Mouse (Mus musculus) G1E (cell line): ENCODE measurements around the gene Apol6. TPM values are rescaled to one million over a fixed set of nuclear protein-coding genes. Genes with fewer than 3 reads are reported as not detected.

ENCODE experiments used
- ATAC-seq: 2 replicates; pipeline ENCODE4 v1.8.0; 2016; ENCODE audit warnings: mild to moderate bottlenecking; ENCODE audit not compliant: insufficient number of reproducible peaks, poor library complexity, low FRiP score, severe bottlenecking; ENCODE audit errors: extremely low read depth
- DNase-seq: peaks from one replicate; pipeline ENCODE4 v3.0.0; 2012; ENCODE audit warnings: low spot score
- H3K27me3 ChIP-seq: 2 replicates; pipeline ENCODE4 v1.6.1; 2012; ENCODE audit warnings: mild to moderate bottlenecking, low read length, inconsistent platforms; ENCODE audit not compliant: insufficient read depth
- H3K36me3 ChIP-seq: replicated peaks from 2 replicates; pipeline ENCODE3; 2012; ENCODE audit warnings: mild to moderate bottlenecking, inconsistent platforms
- H3K4me1 ChIP-seq: 2 replicates; pipeline ENCODE4 v1.6.1; 2012; ENCODE audit warnings: low read depth, low read length, inconsistent platforms, mixed read lengths; ENCODE audit not compliant: insufficient read depth
- H3K4me3 ChIP-seq: 2 replicates; pipeline ENCODE4 v1.5.1; 2012; ENCODE audit warnings: low read depth, mild to moderate bottlenecking, inconsistent platforms, low read length, moderate library complexity, mixed read lengths
- H3K9me3 ChIP-seq: replicated peaks from 2 replicates; pipeline ENCODE4 v1.6.1; 2012; ENCODE audit warnings: inconsistent platforms
- CTCF ChIP-seq: IDR thresholded peaks from 2 replicates; pipeline ENCODE4 v1.5.1; 2012; ENCODE audit warnings: low read depth, low read length, inconsistent platforms, mixed read lengths
- GATA1 ChIP-seq: IDR thresholded peaks from 2 replicates; pipeline ENCODE4 v1.6.1; 2012; ENCODE audit warnings: borderline replicate concordance, low read length, inconsistent platforms, mixed read lengths
- GATA2 ChIP-seq: IDR thresholded peaks from 2 replicates; pipeline ENCODE4 v1.6.1; 2012; ENCODE audit warnings: low read depth, low read length, inconsistent platforms, borderline replicate concordance
- POLR2AphosphoS5 ChIP-seq: IDR thresholded peaks from 2 replicates; pipeline ENCODE4 v1.6.1; 2012; ENCODE audit warnings: low read depth, low read length, inconsistent platforms; ENCODE audit not compliant: insufficient replicate concordance
- TAL1 ChIP-seq: conservative IDR thresholded peaks from 2 replicates; pipeline ENCODE4 v1.6.1; 2012; ENCODE audit warnings: low read depth, low read length, inconsistent platforms, mixed read lengths
- polyA plus RNA-seq: library from polyadenylated mRNA; stranded (reverse); fragments of >175 nt; gene quantifications from 2 replicates; pipeline ENCODE4 v1.2.3, GENCODE M21; 2012
- total RNA-seq, 2 experiments: library from RNA; stranded (forward) in 1 of 2; stranded (reverse) in 1 of 2; fragments of 200-1000 nt in 1 of 2; fragments of >200 nt in 1 of 2; fragmentation: Nextera tagmentation in 1 of 2; gene quantifications; 2 replicates each; pipeline ENCODE4 v1.2.3; 2014 to 2017

Gene Apol6
- total and polyA plus RNA-seq, 3 experiments, result 0.22 TPM; not detected in 2

- no peak overlapping the region for H3K4me3 ChIP-seq
- no peaks in the 10 kb centered on the region for H3K9me3 ChIP-seq
- ATAC-seq (no peak), DNase-seq (no peak)
- no peaks in the 10 kb centered on the region; the same call in 1 of the 2 replicates for H3K27me3 ChIP-seq
- no peaks in the 10 kb centered on the region for H3K36me3 ChIP-seq
- H3K4me1 ChIP-seq, result no peaks in the 10 kb centered on the region
- TF ChIP-seq GATA2, result no peak
- no peak for TF ChIP-seq GATA1
- TF ChIP-seq POLR2AphosphoS5, result no peak
- TF ChIP-seq CTCF, result no peak
- no peak for TF ChIP-seq TAL1
Observed at GRCm38 (mm10) chr15:77094431-77094830, 49.9 kb downstream of the Apol6 start.

- DNase-seq (no peak), ATAC-seq (no peak)
- Histone ChIP-seq H3K4me1 (no peaks in the 10 kb centered on the region), H3K9me3 (no peaks in the 10 kb centered on the region), H3K36me3 (no peaks in the 10 kb centered on the region), H3K4me3 (no peak overlapping the region), H3K27me3 (no peaks in the 10 kb centered on the region; the same call in 1 of the 2 replicates)
- TF ChIP-seq GATA1 (no peak), POLR2AphosphoS5 (no peak), TAL1 (no peak), CTCF (no peak), GATA2 (no peak)
Observed at GRCm38 (mm10) chr15:77095216-77095615, 50.7 kb downstream of the Apol6 start.

- H3K36me3 ChIP-seq, result no peaks in the 10 kb centered on the region
- TF ChIP-seq GATA1 (no peak), GATA2 (no peak), CTCF (no peak), TAL1 (no peak), POLR2AphosphoS5 (no peak)
- DNase-seq (no peak), ATAC-seq (no peak)
- no peaks in the 10 kb centered on the region; the same call in 1 of the 2 replicates for H3K27me3 ChIP-seq
- H3K4me3 ChIP-seq, result no peak overlapping the region
- no peaks in the 10 kb centered on the region for H3K4me1 ChIP-seq
- no peaks in the 10 kb centered on the region for H3K9me3 ChIP-seq
Observed at GRCm38 (mm10) chr15:77097358-77097757, 52.8 kb downstream of the Apol6 start.

GRCm38 (mm10) chr15:77099756-77100155 is 55.2 kb downstream of the Apol6 start:
- Histone ChIP-seq H3K36me3 (no peaks in the 10 kb centered on the region), H3K4me1 (no peaks in the 10 kb centered on the region), H3K4me3 (no peak overlapping the region), H3K9me3 (no peaks in the 10 kb centered on the region), H3K27me3 (no peaks in the 10 kb centered on the region; the same call in 1 of the 2 replicates)
- ATAC-seq (no peak), DNase-seq (no peak)
- TF ChIP-seq CTCF, result no peak
- TF ChIP-seq GATA1, result no peak
- no peak for TF ChIP-seq GATA2
- TF ChIP-seq POLR2AphosphoS5, result no peak
- TF ChIP-seq TAL1, result no peak

GRCm38 (mm10) chr15:77102685-77103084 is 58.2 kb downstream of the Apol6 start:
- Histone ChIP-seq H3K27me3 (no peaks in the 10 kb centered on the region), H3K4me1 (no peaks in the 10 kb centered on the region), H3K4me3 (no peak overlapping the region), H3K36me3 (no peaks in the 10 kb centered on the region), H3K9me3 (no peaks in the 10 kb centered on the region)
- DNase-seq (no peak), ATAC-seq (no peak)
- no peak for TF ChIP-seq TAL1
- TF ChIP-seq CTCF, result no peak
- no peak for TF ChIP-seq POLR2AphosphoS5
- TF ChIP-seq GATA1, result no peak
- no peak for TF ChIP-seq GATA2

GRCm38 (mm10) chr15:77104349-77105158 is 60.0 kb downstream of the Apol6 start:
- Histone ChIP-seq H3K36me3 (no peaks in the 10 kb centered on the region), H3K4me1 (no peaks in the 10 kb centered on the region), H3K4me3 (no peak overlapping the region), H3K27me3 (no peaks in the 10 kb centered on the region), H3K9me3 (no peaks in the 10 kb centered on the region)
- ATAC-seq (no peak), DNase-seq (no peak)
- no peak for TF ChIP-seq POLR2AphosphoS5
- no peak for TF ChIP-seq CTCF
- TF ChIP-seq GATA2, result no peak
- no peak for TF ChIP-seq TAL1
